Mouse (Mus musculus): ENCODE results near the gene Cd2.

- TF ChIP-seq POLR2A (IDR thresholded peaks at IDR 0.05; ENCODE audit: low read depth, low read length) (no peak), CTCF (conservative IDR thresholded peaks at IDR 0.05; ENCODE audit: insufficient read depth, insufficient read length, low read depth, low read length) (no peak)
Measured at GRCm38 (mm10) chr3:101293571-101294135, 5.9 kb upstream of the Cd2 start.
